Mouse (Mus musculus): ENCODE results near the gene Rnf222. TPM values are rescaled to one million over a fixed set of nuclear protein-coding genes. Genes with fewer than 3 reads are reported as not detected.

Gene Rnf222
- polyA plus RNA-seq, 1 experiment from 2014 or later: 0.11 TPM

DNA sequence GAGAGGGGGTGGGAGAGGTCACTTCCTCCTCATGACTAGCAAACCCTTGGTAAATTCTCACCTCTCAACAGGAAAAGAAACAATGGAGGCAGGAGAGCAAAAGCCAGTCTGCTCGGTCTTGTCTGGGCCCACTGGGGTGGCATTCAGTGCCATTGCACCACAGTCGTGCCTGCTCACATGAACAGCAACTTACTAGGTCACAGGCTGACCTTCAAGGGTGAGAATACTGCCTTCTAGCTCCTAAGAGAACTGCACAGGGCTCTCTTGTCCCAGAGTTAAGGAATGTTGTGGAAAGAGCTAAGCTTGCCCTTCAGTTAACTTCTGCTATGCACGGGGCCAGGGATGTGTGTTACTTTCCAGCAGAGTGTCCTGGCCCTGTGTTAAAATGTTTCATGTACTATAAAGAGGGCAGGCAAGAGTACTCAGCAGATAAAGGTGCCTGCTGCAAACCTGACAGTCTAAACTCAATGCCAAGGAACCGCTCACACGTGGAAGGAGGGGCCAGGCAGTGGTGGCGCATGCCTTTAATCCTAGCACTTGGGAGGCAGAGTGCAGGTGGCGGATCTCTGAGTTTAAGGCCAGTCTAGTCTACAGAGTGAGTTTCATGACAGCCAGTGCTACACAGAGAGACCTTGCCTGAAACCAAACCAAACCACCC, 20.6 kb downstream of the Rnf222 start:
- H3K9ac ChIP-seq: no peak overlapping the region
- H3K4me2 ChIP-seq: no peak overlapping the region
- DNase-seq: no peak
- H3K27ac ChIP-seq (ENCODE audit: low read depth): no peak overlapping the region
- peaks cover 31% of the 10 kb centered on the region for H3K36me3 ChIP-seq (ENCODE audit: insufficient read depth)
- no peaks in the 10 kb centered on the region for H3K9me3 ChIP-seq (ENCODE audit: low read depth, low read length)
- TF ChIP-seq CTCF (IDR thresholded peaks at IDR 0.05; ENCODE audit: low read depth): no peak
- ATAC-seq (ENCODE audit: insufficient read depth): no peak
- WGBS: 41% methylated on average over 7 of the region's 7 CpGs
- H3K27me3 ChIP-seq (ENCODE audit: insufficient read depth, low read length): no peaks in the 10 kb centered on the region
- H3K4me1 ChIP-seq (ENCODE audit: insufficient read depth): no peaks in the 10 kb centered on the region
- no peak overlapping the region for H3K4me3 ChIP-seq (ENCODE audit: low read depth, low read length)

DNA sequence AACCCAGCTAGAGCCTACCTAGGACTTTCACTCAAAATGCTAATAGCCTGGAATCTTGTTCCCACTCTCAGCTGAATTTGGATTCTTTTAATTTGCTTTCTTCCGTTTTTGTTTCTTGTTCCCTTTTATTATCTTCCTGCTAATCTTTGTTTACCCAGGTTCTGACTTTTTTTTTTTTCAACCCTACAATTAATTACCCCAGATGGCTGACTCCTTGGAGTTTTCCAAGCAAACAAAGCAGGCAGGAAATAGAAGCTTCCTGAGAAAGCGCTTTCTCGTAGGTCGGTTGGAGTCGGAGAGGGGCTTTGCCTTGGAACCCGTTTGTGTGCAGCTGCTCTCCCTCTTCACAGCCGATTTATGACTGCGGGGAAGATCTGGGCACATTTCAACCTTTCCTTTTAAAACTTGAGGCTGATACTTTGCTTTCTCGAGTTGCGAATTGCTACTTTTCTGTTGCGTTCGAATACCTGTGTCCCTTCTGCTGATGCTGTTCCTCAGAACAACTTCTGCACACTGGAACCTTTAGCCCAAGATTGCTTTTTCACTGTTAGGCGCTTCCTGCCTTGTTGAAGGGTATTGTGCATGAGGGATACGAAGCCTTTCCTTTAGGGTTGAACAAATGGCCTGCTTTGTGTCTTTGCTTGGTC, 23.3 kb downstream of the Rnf222 start:
- H3K4me3 ChIP-seq (ENCODE audit: low read depth, low read length): no peak overlapping the region
- H3K27ac ChIP-seq (ENCODE audit: low read depth): peak overlapping the region; percentile 67
- H3K9me3 ChIP-seq (ENCODE audit: low read depth, low read length): no peaks in the 10 kb centered on the region
- H3K4me2 ChIP-seq: peak overlapping the region; percentile 18; the same call in 1 of the 2 replicates
- 0 out of 2 replicates have a peak, but pooled peaks cover 5% of the 10 kb centered on the region for H3K36me3 ChIP-seq (ENCODE audit: insufficient read depth)
- H3K4me1 ChIP-seq (ENCODE audit: insufficient read depth): no peaks in the 10 kb centered on the region
- 37% methylated on average over 14 of the region's 14 CpGs for WGBS
- H3K9ac ChIP-seq: no peak overlapping the region
- no peaks in the 10 kb centered on the region for H3K27me3 ChIP-seq (ENCODE audit: insufficient read depth, low read length)
- DNase-seq: peak; percentile 68
- ATAC-seq (ENCODE audit: insufficient read depth): no peak
- TF ChIP-seq CTCF (IDR thresholded peaks at IDR 0.05; ENCODE audit: low read depth): no peak

DNA sequence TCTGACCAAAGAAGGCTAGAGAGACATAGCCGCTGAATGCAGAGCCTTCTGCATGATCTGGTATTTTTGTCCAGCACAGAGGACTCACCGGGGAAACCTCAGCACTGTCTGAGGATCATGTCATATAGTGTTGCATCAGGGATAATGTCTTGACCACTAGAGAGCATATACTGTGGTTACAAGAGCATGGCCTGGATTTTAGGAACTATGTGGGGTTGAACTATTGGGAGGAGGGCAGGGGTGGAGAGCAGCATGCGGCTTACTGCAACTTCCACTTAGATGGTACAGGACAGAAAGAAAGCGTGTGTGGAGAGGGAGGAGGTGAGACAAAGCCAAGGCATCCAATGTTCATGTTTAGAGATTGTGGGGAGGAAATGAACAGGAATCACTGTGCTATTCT, 26.2 kb downstream of the Rnf222 start:
- H3K27me3 ChIP-seq (ENCODE audit: insufficient read depth, low read length): no peaks in the 10 kb centered on the region
- DNase-seq (no peak), ATAC-seq (ENCODE audit: insufficient read depth) (no peak)
- H3K27ac ChIP-seq (ENCODE audit: low read depth): no peak overlapping the region
- H3K9ac ChIP-seq: no peak overlapping the region
- H3K4me3 ChIP-seq (ENCODE audit: low read depth, low read length): no peak overlapping the region
- no peaks in the 10 kb centered on the region for H3K9me3 ChIP-seq (ENCODE audit: low read depth, low read length)
- no peaks in the 10 kb centered on the region for H3K4me1 ChIP-seq (ENCODE audit: insufficient read depth)
- H3K36me3 ChIP-seq (ENCODE audit: insufficient read depth): no peaks in the 10 kb centered on the region
- no peak for TF ChIP-seq CTCF (IDR thresholded peaks at IDR 0.05; ENCODE audit: low read depth)
- H3K4me2 ChIP-seq: no peak overlapping the region
- WGBS: 87% methylated on average over 4 of the region's 4 CpGs

- Histone ChIP-seq H3K27ac (ENCODE audit: low read depth) (no peak overlapping the region), H3K4me1 (ENCODE audit: insufficient read depth) (no peaks in the 10 kb centered on the region), H3K9me3 (ENCODE audit: low read depth, low read length) (no peaks in the 10 kb centered on the region), H3K27me3 (ENCODE audit: insufficient read depth, low read length) (no peaks in the 10 kb centered on the region), H3K4me3 (ENCODE audit: low read depth, low read length) (no peak overlapping the region), H3K9ac (no peak overlapping the region), H3K36me3 (ENCODE audit: insufficient read depth) (no peaks in the 10 kb centered on the region), H3K4me2 (no peak overlapping the region)
- ATAC-seq (ENCODE audit: insufficient read depth) (no peak), DNase-seq (no peak)
- no peak for TF ChIP-seq CTCF (IDR thresholded peaks at IDR 0.05; ENCODE audit: low read depth)
- WGBS: 60% methylated on average over 3 of the region's 3 CpGs
These were observed 34.8 kb downstream of the Rnf222 start for GRCm38 (mm10) chr11:68923191-68923590.

DNA sequence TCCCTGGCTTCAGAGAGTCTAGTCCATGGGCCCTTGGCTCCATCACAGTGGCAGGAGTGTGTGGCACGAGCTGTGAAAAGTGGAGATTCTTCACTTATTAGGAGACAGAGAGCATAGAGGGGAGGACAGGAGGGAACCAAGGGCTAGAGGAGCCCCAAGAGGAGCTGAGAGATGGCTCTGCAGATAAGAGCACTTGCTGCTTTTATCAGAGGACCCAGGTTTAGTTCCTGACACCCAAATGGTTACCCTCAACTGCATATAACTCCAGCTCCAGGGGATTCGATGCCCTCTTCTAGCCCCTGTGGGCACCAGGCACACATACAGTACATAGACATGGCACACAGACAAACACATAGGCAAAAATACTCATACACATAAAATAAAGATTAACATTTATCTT, 36.4 kb downstream of the Rnf222 start:
- H3K9ac ChIP-seq: no peak overlapping the region
- no peaks in the 10 kb centered on the region for H3K27me3 ChIP-seq (ENCODE audit: insufficient read depth, low read length)
- no peak overlapping the region for H3K4me3 ChIP-seq (ENCODE audit: low read depth, low read length)
- WGBS: 70% methylated on average over 2 of the region's 2 CpGs
- ATAC-seq (ENCODE audit: insufficient read depth) (no peak), DNase-seq (no peak)
- H3K4me2 ChIP-seq: no peak overlapping the region
- H3K4me1 ChIP-seq (ENCODE audit: insufficient read depth): no peaks in the 10 kb centered on the region
- no peak overlapping the region for H3K27ac ChIP-seq (ENCODE audit: low read depth)
- H3K9me3 ChIP-seq (ENCODE audit: low read depth, low read length): no peaks in the 10 kb centered on the region
- no peak for TF ChIP-seq CTCF (IDR thresholded peaks at IDR 0.05; ENCODE audit: low read depth)
- no peaks in the 10 kb centered on the region for H3K36me3 ChIP-seq (ENCODE audit: insufficient read depth)

DNA sequence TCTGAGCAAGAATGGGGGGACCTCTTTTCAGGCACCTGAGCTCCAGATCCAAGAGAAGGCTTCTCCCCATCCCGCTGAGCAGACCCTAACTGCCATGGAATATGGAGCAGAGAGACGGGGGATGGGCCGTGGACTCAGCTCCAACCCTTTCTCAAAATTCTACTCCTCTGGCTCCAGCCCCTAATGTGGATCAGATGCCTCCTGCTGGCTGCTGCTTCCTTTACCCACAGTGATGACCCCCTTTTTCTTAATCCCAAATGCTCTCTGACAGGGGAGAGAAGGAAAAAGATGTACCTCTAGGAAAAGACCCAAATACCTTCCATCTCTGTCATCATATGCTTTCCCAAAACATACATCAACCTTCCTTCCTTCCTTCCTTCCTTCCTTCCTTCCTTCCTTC, 38.6 kb downstream of the Rnf222 start, which contains the start of gene Odf4:
Gene Odf4, minus strand, starts transcription at position 101 of the 400 bp plus-strand sequence.
- H3K36me3 ChIP-seq (ENCODE audit: insufficient read depth): no peaks in the 10 kb centered on the region
- H3K27ac ChIP-seq (ENCODE audit: low read depth): no peak within 1 kb of the TSS
- 78% methylated on average over 3 of the region's 3 CpGs for WGBS
- TF ChIP-seq CTCF (IDR thresholded peaks at IDR 0.05; ENCODE audit: low read depth): no peak
- H3K27me3 ChIP-seq (ENCODE audit: insufficient read depth, low read length): no peaks in the 10 kb centered on the region
- no peaks in the 10 kb centered on the region for H3K9me3 ChIP-seq (ENCODE audit: low read depth, low read length)
- DNase-seq (no peak), ATAC-seq (ENCODE audit: insufficient read depth) (no peak)
- no peaks in the 10 kb centered on the region for H3K4me1 ChIP-seq (ENCODE audit: insufficient read depth)
- H3K4me3 ChIP-seq (ENCODE audit: low read depth, low read length): no peak within 1 kb of the TSS
- no peak within 1 kb of the TSS for H3K4me2 ChIP-seq
- H3K9ac ChIP-seq: no peak within 1 kb of the TSS

GRCm38 (mm10) chr11:68929947-68930346, 41.6 kb downstream of the Rnf222 start:
- 19% methylated on average over 6 of the region's 6 CpGs for WGBS

More at GRCm38 (mm10) chr11:68929947-68930346, 41.6 kb downstream of the Rnf222 start:
- Histone ChIP-seq H3K4me1 (ENCODE audit: insufficient read depth) (no peaks in the 10 kb centered on the region), H3K27ac (ENCODE audit: low read depth) (no peak overlapping the region), H3K36me3 (ENCODE audit: insufficient read depth) (no peaks in the 10 kb centered on the region), H3K4me3 (ENCODE audit: low read depth, low read length) (no peak overlapping the region), H3K27me3 (ENCODE audit: insufficient read depth, low read length) (no peaks in the 10 kb centered on the region), H3K9ac (no peak overlapping the region), H3K9me3 (ENCODE audit: low read depth, low read length) (no peaks in the 10 kb centered on the region), H3K4me2 (no peak overlapping the region)
- no peak for TF ChIP-seq CTCF (IDR thresholded peaks at IDR 0.05; ENCODE audit: low read depth)
- ATAC-seq (ENCODE audit: insufficient read depth) (no peak), DNase-seq (peak; percentile 58)
